Mouse (Mus musculus): Measurements from ENCODE around the gene Haus4.

DNA sequence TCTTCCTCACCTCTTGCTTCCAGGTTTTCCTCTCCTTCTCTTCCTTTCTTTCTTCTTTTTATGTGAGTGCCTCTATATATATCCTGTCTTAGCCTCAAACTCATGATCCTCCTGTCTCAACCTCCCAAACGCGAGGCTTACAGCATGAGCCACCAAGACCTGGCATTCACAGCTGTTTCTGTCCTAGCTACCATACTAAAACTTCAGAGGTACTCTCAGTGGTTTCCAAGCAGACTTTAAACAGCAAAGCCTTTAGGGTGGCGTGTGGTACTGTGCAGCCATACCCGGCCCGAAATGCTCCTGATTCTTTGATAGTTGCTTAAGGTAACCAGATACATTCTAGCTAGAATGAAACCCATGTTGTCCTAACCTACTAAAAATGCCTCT is 26.4 kb downstream of the Haus4 start:
- TF ChIP-seq CTCF (IDR thresholded peaks at IDR 0.05; ENCODE audit: low read depth, low read length), result no peak
- no peak for TF ChIP-seq GATA1 (IDR thresholded peaks at IDR 0.05; ENCODE audit: borderline replicate concordance, low read length)
- no peak for TF ChIP-seq TAL1 (conservative IDR thresholded peaks at IDR 0.05; ENCODE audit: low read depth, low read length)
- TF ChIP-seq GATA2 (IDR thresholded peaks at IDR 0.05; ENCODE audit: borderline replicate concordance, low read depth, low read length), result no peak

Data from G1E (cell line).